Mouse (Mus musculus) spleen, adult 2 months (tissue): Measurements from ENCODE around the gene 6030408B16Rik. TPM values are rescaled to one million over a fixed set of nuclear protein-coding genes. Genes with fewer than 3 reads are reported as not detected.

Experiments
- DNase-seq, 2 experiments: peaks; one replicate each; pipeline versions ENCODE4 v3.0.0 to v3.0.0-alpha.2; 2012 to 2021; ENCODE audit warnings: low spot score in 2 of 2, low read depth in 1 of 2
- H3K27ac ChIP-seq: fragments of 200-500 bp; 2 replicates; pipeline ENCODE4 v1.5.1; 2012; ENCODE audit warnings: low read length, inconsistent platforms; ENCODE audit not compliant: insufficient read depth
- H3K27me3 ChIP-seq: fragments of 200-500 bp; 2 replicates; pipeline ENCODE4 v1.6.1; 2012; ENCODE audit warnings: mild to moderate bottlenecking, moderate library complexity, low read length, inconsistent platforms; ENCODE audit not compliant: control insufficient read depth, insufficient read depth
- H3K36me3 ChIP-seq: fragments of 200-500 bp; 2 replicates; pipeline ENCODE4 v1.6.1; 2012; ENCODE audit warnings: mild to moderate bottlenecking, low read length, inconsistent platforms; ENCODE audit not compliant: control insufficient read depth, insufficient read depth
- H3K4me1 ChIP-seq: fragments of 200-500 bp; 2 replicates; pipeline ENCODE4 v1.6.1; 2011; ENCODE audit warnings: inconsistent platforms; ENCODE audit not compliant: control insufficient read depth, insufficient read depth, insufficient read length
- H3K4me3 ChIP-seq: fragments of 200-500 bp; 2 replicates; pipeline ENCODE4 v1.5.1; 2011; ENCODE audit warnings: mild to moderate bottlenecking, inconsistent platforms; ENCODE audit not compliant: insufficient read depth, insufficient read length; ENCODE audit errors: extremely low read depth
- CTCF ChIP-seq: fragments of 200-500 bp; IDR thresholded peaks from 2 replicates; pipeline ENCODE4 v1.5.1; 2011; ENCODE audit warnings: mild to moderate bottlenecking, inconsistent platforms; ENCODE audit not compliant: insufficient read depth, insufficient read length, insufficient replicate concordance; ENCODE audit errors: extremely low read depth
- POLR2A ChIP-seq: fragments of 200-500 bp; IDR thresholded peaks from 2 replicates; pipeline ENCODE4 v1.6.1; 2011; ENCODE audit warnings: low read depth, low read length, inconsistent platforms
- WGBS: fragments of 180-500 bp; shearing (Covaris S2); methylation state at CpG from one replicate; pipeline ENCODE4 v1.1.7; 2018; 5-methylcytosine and 5-hydroxymethylcytosine counted together
- polyA plus RNA-seq: library from polyadenylated mRNA; depleted of rRNA; stranded (reverse); fragments of >200 nt; gene quantifications from 2 replicates; pipeline ENCODE4 v1.2.3, GENCODE M21; 2012

The 6030408B16Rik gene
- polyA plus RNA-seq, 1 experiment: 0.25 TPM

DNA sequence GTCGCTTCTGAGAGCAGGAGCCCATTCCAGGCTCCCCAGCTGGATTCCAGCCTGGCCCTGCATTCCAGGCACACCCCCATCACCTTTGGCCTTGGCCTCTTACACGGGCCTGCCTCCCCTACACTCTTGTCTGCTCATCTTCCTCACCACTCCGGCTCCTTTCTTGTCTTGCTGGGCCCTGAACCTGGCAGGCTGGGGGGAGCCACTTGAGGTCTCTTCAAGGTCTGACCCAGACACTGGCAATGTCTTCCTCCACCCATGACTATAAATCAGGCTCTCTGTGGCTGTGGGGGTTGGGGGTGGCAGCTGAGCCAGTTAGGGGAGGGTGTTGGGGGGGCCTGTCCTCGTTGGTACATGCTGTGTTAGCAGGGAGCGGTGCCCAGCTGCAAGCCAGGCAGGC, 14.4 kb upstream of the 6030408B16Rik start:
- WGBS: 80% methylated on average over 5 of the region's 5 CpGs
- Histone ChIP-seq H3K27me3 (no peaks in the 10 kb centered on the region), H3K27ac (no peak overlapping the region), H3K4me1 (no peaks in the 10 kb centered on the region), H3K36me3 (peaks cover 8% of the 10 kb centered on the region), H3K4me3 (no peak overlapping the region)
- TF ChIP-seq POLR2A (no peak), CTCF (no peak)
- DNase-seq: no peak

DNA sequence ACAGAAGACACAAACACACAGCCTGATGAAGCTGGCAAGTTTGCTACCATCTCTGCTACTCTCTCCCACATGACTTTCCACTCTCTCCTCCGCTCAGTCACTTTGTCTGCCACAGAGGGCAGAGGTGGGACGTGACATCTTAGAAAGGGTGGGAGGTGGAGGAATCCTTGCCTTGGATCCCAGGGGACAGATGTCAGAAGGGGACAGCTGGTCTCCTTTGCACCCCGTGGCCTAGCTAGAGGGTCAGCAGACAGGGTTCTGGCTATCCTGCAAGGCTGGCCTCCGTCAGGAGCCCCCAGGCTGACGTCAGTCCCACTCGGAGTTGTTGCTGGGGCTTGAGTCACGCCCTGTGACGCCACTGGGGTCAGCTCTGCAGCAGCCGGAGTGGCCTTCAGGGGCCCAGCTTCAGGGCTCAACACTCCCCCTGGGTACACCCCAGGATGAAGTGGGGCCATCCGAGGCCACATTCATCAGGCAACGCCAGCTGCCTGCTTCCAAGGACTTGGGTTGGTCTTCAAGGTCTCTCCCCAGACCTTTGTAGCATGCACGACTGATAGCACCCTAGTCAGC, 13.5 kb upstream of the 6030408B16Rik start:
- no peaks in the 10 kb centered on the region for H3K36me3 ChIP-seq
- TF ChIP-seq CTCF (no peak), POLR2A (no peak)
- H3K4me1 ChIP-seq: no peaks in the 10 kb centered on the region
- no peak overlapping the region for H3K27ac ChIP-seq
- 93% methylated on average over 12 of the region's 12 CpGs for WGBS
- H3K4me3 ChIP-seq: no peak overlapping the region
- no peaks in the 10 kb centered on the region for H3K27me3 ChIP-seq
- DNase-seq: no peak

DNA sequence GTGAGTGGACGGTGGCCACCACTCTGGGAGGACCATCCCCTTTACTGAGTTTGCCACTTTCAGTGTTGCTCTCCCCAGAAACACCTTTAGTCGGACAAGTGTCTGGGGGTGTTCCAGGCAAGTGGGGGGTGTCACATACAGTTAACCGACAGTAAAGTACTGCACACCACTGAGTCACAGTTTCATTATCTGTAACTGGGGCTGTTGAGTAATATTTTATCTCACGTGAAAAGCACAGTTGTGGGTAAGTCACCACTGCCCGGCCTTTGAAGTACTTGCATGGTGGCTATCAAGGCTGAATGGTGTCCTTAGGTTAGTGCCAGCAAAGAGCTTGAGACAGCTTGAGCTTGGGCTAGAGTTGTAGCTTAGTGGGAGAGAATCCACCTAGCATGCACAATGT, 10.5 kb upstream of the 6030408B16Rik start:
- Histone ChIP-seq H3K27ac (no peak overlapping the region), H3K4me3 (no peak overlapping the region), H3K27me3 (no peaks in the 10 kb centered on the region), H3K36me3 (peaks cover 6% of the 10 kb centered on the region), H3K4me1 (peaks cover 2% of the 10 kb centered on the region; the same call in 1 of the 2 replicates)
- TF ChIP-seq POLR2A: no peak
- TF ChIP-seq CTCF: no peak
- 74% methylated on average over 5 of the region's 5 CpGs for WGBS
- DNase-seq: no peak

DNA sequence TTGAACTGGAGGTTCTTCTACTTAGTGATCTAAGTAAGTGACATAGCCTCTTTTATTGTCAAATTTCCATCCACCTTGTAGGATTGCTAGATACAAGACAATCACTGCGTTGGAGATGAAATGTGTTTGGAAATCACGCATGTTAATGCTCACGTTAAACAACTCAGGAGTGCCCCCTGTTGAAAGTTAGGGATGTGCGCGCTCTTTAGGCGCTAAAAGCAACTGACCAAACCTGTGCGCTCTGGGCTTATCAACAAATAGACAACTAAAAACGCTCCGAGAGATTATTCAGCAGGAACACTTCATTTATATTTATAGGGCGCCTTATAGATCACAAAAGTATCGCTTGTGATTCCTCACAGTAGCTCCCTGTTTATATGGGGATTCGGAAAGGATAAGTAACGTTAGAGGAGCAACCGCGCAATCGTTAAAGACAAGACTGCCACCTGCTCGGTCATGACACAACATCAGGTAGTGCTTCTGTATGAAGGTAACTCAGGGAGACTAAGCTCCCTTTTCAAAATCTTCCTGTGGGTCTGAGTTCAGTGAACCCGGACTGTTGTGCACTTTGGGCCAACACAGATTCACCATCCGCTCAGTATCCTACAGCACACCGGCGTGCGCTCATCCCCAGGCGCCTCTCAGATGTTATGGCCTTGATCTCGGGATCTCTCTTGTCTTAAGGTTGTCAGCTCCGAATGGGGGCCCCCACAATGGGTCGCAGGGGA, 9.7 kb upstream of the 6030408B16Rik start:
- Histone ChIP-seq H3K27me3 (no peaks in the 10 kb centered on the region), H3K4me3 (peak overlapping the region; percentile 55), H3K36me3 (peaks cover 11% of the 10 kb centered on the region), H3K27ac (peak overlapping the region; percentile 23), H3K4me1 (peaks cover 2% of the 10 kb centered on the region; the same call in 1 of the 2 replicates)
- DNase-seq: peak; percentile 55 to 75
- TF ChIP-seq POLR2A (no peak), CTCF (peak; percentile 62; the same call in 1 of the 2 replicates)
- WGBS: 2% methylated on average over 26 of the region's 26 CpGs

DNA sequence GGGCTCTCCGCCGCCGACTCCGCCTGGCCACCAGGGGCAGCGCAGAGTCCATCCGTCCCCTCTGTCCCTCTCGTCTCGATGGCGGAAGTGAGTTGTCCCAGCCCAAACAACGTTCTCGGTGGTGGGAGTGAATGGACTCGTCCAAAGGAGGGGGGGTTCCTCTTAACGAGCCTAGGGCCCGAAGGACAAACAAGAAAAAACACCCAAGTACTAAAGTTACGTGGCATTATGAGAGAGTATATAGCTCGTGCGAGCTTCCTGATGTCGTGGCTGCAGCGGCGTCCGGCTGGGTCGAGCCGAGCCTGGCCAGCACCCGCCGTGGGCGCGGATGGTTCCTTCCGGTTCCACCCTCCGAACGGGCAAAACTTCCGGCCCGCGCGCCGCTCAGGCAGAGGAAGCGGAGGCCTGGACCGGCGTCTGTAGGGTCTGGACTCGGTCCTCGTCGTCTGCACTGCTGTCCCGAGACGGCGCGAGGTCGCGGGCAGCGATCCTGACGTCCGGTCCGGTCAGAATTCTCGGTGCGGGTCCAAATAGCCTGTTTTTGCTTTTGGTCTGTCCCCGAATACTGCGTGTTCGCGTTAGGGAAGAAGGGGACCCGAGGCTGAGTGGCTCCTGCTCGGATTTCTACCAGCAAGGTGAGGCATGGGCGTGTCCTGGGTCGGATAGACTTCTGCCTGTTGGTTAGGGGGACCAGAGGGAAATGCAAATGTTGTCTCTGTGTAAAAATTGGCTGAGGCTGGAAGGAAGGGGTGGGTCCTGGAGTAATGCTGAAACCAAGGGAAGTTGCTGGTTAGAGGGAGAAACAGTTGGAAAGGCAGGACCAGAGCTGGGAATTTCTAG, 8.9 kb upstream of the 6030408B16Rik start, which contains the start of gene Atg101:
TSS of gene Atg101 (plus strand) at position 362 of the 840 bp plus-strand sequence.
- peaks cover 14% of the 10 kb centered on the region for H3K36me3 ChIP-seq
- peak; percentile 85 to 91 for DNase-seq
- WGBS: under 1% methylated on average over 61 of the region's 61 CpGs
- peaks cover 2% of the 10 kb centered on the region; the same call in 1 of the 2 replicates for H3K4me1 ChIP-seq
- H3K27ac ChIP-seq: peak within 1 kb of the TSS; percentile 94
- peak; percentile 88 for TF ChIP-seq POLR2A
- TF ChIP-seq CTCF: peak; percentile 96
- H3K4me3 ChIP-seq: peak within 1 kb of the TSS; percentile 84
- no peaks in the 10 kb centered on the region for H3K27me3 ChIP-seq

DNA sequence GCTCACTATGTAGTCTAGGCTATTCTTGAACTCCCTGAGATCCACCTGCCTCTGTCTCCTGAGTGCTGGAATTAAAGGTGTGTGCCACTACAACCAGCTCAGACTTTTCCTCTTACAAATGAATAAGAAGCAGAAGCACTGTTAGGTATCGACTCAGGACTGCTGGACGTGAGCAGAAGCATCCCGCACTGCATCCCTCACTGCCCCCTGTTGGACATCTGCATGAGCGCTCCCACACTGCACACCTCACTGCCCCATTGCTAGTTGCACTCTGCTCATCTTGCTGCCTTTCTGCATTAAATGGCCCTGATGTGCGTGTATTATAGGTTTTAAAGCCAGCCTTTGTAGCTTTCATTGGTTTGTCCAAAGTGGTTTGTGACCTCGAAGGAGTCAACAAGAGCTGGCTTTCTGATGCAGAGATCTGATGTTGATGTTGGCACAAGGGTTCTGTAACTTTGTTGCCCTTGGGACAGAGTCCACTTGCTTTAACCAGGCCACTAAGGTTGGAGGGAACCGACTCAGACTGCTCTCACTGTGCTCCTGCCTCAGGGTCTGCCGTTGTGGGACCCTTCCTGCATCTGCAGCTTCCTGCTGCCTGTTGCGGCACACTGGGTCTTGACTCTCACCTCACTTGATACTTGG, 6.8 kb upstream of the 6030408B16Rik start:
- no peak for DNase-seq
- Histone ChIP-seq H3K4me1 (peaks cover 2% of the 10 kb centered on the region; the same call in 1 of the 2 replicates), H3K27ac (no peak overlapping the region), H3K36me3 (peaks cover 34% of the 10 kb centered on the region), H3K4me3 (no peak overlapping the region), H3K27me3 (no peaks in the 10 kb centered on the region)
- no peak for TF ChIP-seq CTCF
- no peak for TF ChIP-seq POLR2A
- WGBS: 62% methylated on average over 9 of the region's 9 CpGs
